Mouse (Mus musculus): ENCODE data around the gene Lrrc61. TPM values are rescaled to one million over a fixed set of nuclear protein-coding genes. Genes with fewer than 3 reads are reported as not detected.

Gene Lrrc61
- polyA plus RNA-seq, 1 experiment from 2014 or later, result 2.4 TPM

- WGBS (ENCODE audit: insufficient replicate concordance), result 16% methylated on average over 37 of the region's 38 CpGs
- H3K4me3 ChIP-seq (ENCODE audit: low read depth, low read length), result no peak within 1 kb of the TSS; the same call in 1 of the 2 replicates
- ATAC-seq, result peak; percentile 71
- no peaks in the 10 kb centered on the region for H3K36me3 ChIP-seq (replicated peaks; ENCODE audit: insufficient read depth, low read length)
- H3K9ac ChIP-seq (replicated peaks), result no peak within 1 kb of the TSS
- peaks cover 3% of the 10 kb centered on the region; the same call in 1 of the 2 replicates for H3K4me1 ChIP-seq (ENCODE audit: insufficient read depth)
- no peak within 1 kb of the TSS for H3K27ac ChIP-seq (ENCODE audit: low read depth)
- peak; percentile 64 for DNase-seq
- H3K27me3 ChIP-seq (ENCODE audit: insufficient read depth, low read length), result no peaks in the 10 kb centered on the region
- no peaks in the 10 kb centered on the region for H3K9me3 ChIP-seq (ENCODE audit: low read length)
- H3K4me2 ChIP-seq (ENCODE audit: low read depth, low read length), result peak within 1 kb of the TSS; percentile 54
- TF ChIP-seq CTCF (IDR thresholded peaks at IDR 0.05; ENCODE audit: low read depth) (no peak), EP300 (IDR thresholded peaks at IDR 0.05; ENCODE audit: low read depth) (no peak)
Measured at GRCm38 (mm10) chr6:48537105-48537954, 17.3 kb upstream of the Lrrc61 start, which contains the start of gene Atp6v0e2. Atp6v0e2 (plus strand) TSS chr6:48537615.

- H3K4me1 ChIP-seq (ENCODE audit: insufficient read depth), result peaks cover 3% of the 10 kb centered on the region; the same call in 1 of the 2 replicates
- H3K4me2 ChIP-seq (ENCODE audit: low read depth, low read length), result no peak overlapping the region
- ATAC-seq (0 out of 2 replicates have a peak, but pooled peaks have one; percentile 33), DNase-seq (peak; percentile 81)
- H3K27me3 ChIP-seq (ENCODE audit: insufficient read depth, low read length), result no peaks in the 10 kb centered on the region
- 70% methylated on average over 4 of the region's 5 CpGs for WGBS (ENCODE audit: insufficient replicate concordance)
- no peak overlapping the region for H3K27ac ChIP-seq (ENCODE audit: low read depth)
- H3K9ac ChIP-seq (replicated peaks), result no peak overlapping the region
- no peak overlapping the region for H3K4me3 ChIP-seq (ENCODE audit: low read depth, low read length)
- TF ChIP-seq EP300 (IDR thresholded peaks at IDR 0.05; ENCODE audit: low read depth) (no peak), CTCF (IDR thresholded peaks at IDR 0.05; ENCODE audit: low read depth) (peak; percentile 81)
- no peaks in the 10 kb centered on the region for H3K36me3 ChIP-seq (replicated peaks; ENCODE audit: insufficient read depth, low read length)
- no peaks in the 10 kb centered on the region for H3K9me3 ChIP-seq (ENCODE audit: low read length)
Measured at GRCm38 (mm10) chr6:48538841-48539737, 15.5 kb upstream of the Lrrc61 start.

GRCm38 (mm10) chr6:48539860-48540259 lies 14.7 kb upstream of the Lrrc61 start:
- H3K4me2 ChIP-seq (ENCODE audit: low read depth, low read length), result no peak overlapping the region
- ATAC-seq, result no peak
- no peaks in the 10 kb centered on the region for H3K36me3 ChIP-seq (replicated peaks; ENCODE audit: insufficient read depth, low read length)
- H3K27me3 ChIP-seq (ENCODE audit: insufficient read depth, low read length), result no peaks in the 10 kb centered on the region
- H3K27ac ChIP-seq (ENCODE audit: low read depth), result no peak overlapping the region
- peak; percentile 14 for DNase-seq
- no peak overlapping the region for H3K4me3 ChIP-seq (ENCODE audit: low read depth, low read length)
- H3K9me3 ChIP-seq (ENCODE audit: low read length), result no peaks in the 10 kb centered on the region
- H3K9ac ChIP-seq (replicated peaks), result no peak overlapping the region
- TF ChIP-seq CTCF (IDR thresholded peaks at IDR 0.05; ENCODE audit: low read depth) (no peak), EP300 (IDR thresholded peaks at IDR 0.05; ENCODE audit: low read depth) (no peak)
- 56% methylated on average over 5 of the region's 5 CpGs for WGBS (ENCODE audit: insufficient replicate concordance)
- H3K4me1 ChIP-seq (ENCODE audit: insufficient read depth), result peaks cover 3% of the 10 kb centered on the region; the same call in 1 of the 2 replicates

- H3K4me2 ChIP-seq (ENCODE audit: low read depth, low read length), result no peak overlapping the region
- H3K27me3 ChIP-seq (ENCODE audit: insufficient read depth, low read length), result no peaks in the 10 kb centered on the region
Measured at GRCm38 (mm10) chr6:48540721-48541120, 13.9 kb upstream of the Lrrc61 start.

GRCm38 (mm10) chr6:48541560-48542450 lies 12.8 kb upstream of the Lrrc61 start:
- DNase-seq (peak; percentile 15), ATAC-seq (no peak; the same call in 1 of the 2 replicates)
- WGBS (ENCODE audit: insufficient replicate concordance), result 31% methylated on average over 7 of the region's 7 CpGs

More at GRCm38 (mm10) chr6:48540721-48541120, 13.9 kb upstream of the Lrrc61 start:
- TF ChIP-seq CTCF (IDR thresholded peaks at IDR 0.05; ENCODE audit: low read depth), result no peak
- TF ChIP-seq EP300 (IDR thresholded peaks at IDR 0.05; ENCODE audit: low read depth), result no peak
- WGBS (ENCODE audit: insufficient replicate concordance), result 75% methylated on average over 3 of the region's 3 CpGs
- DNase-seq, result no peak
- ATAC-seq, result no peak
- H3K27ac ChIP-seq (ENCODE audit: low read depth), result no peak overlapping the region
- H3K9me3 ChIP-seq (ENCODE audit: low read length), result no peaks in the 10 kb centered on the region
- no peak overlapping the region for H3K9ac ChIP-seq (replicated peaks)
- H3K36me3 ChIP-seq (replicated peaks; ENCODE audit: insufficient read depth, low read length), result no peaks in the 10 kb centered on the region
- no peak overlapping the region for H3K4me3 ChIP-seq (ENCODE audit: low read depth, low read length)
- H3K4me1 ChIP-seq (ENCODE audit: insufficient read depth), result peaks cover 3% of the 10 kb centered on the region; the same call in 1 of the 2 replicates

More at GRCm38 (mm10) chr6:48541560-48542450, 12.8 kb upstream of the Lrrc61 start:
- Histone ChIP-seq H3K4me3 (ENCODE audit: low read depth, low read length) (no peak overlapping the region), H3K9ac (replicated peaks) (no peak overlapping the region), H3K4me1 (ENCODE audit: insufficient read depth) (peaks cover 6% of the 10 kb centered on the region), H3K9me3 (ENCODE audit: low read length) (no peaks in the 10 kb centered on the region), H3K36me3 (replicated peaks; ENCODE audit: insufficient read depth, low read length) (no peaks in the 10 kb centered on the region), H3K27me3 (ENCODE audit: insufficient read depth, low read length) (no peaks in the 10 kb centered on the region), H3K27ac (ENCODE audit: low read depth) (no peak overlapping the region), H3K4me2 (ENCODE audit: low read depth, low read length) (no peak overlapping the region)
- no peak for TF ChIP-seq CTCF (IDR thresholded peaks at IDR 0.05; ENCODE audit: low read depth)
- no peak for TF ChIP-seq EP300 (IDR thresholded peaks at IDR 0.05; ENCODE audit: low read depth)
